ENCODE assay signal across 9 mouse cellular contexts in genomic region chr10:8792412-8792811, GRCm38 (mm10).
A peak's percentile ranks its signal among the peaks of the same experiment; 100 is the strongest.
DNase-seq lines count a peak whose midpoint lies in the region; ATAC-seq and TF ChIP-seq lines count a peak whose summit lies in the region.
"Had no signal": no experiment of that assay in that cellular context is flagged by ENCODE, and none has a peak within 500 bp of the region (broad histone marks: within the 10 kb centered on the region; RNA-seq: fewer than 3 reads in every experiment).

No protein-coding gene starts in this region.

- WGBS in heart, adult 2 months = 33% methylated on average over 5 of the region's 5 CpGs
- 67% methylated on average over 5 of the region's 5 CpGs for WGBS in heart, embryonic 12.5 days
- 54% methylated on average over 5 of the region's 5 CpGs for WGBS in forebrain, embryonic 16.5 days
- WGBS in hindbrain, postnatal 0 days = 54% methylated on average over 5 of the region's 5 CpGs
- 66% methylated on average over 5 of the region's 5 CpGs for WGBS in midbrain, embryonic 13.5 days

- peak; percentile 94 for TF ChIP-seq CTCF in heart, adult 2 months (IDR thresholded peaks at IDR 0.05)
- TF ChIP-seq CTCF in hindbrain, postnatal 0 days (IDR thresholded peaks at IDR 0.05; ENCODE audit: low read depth) = peak; percentile 84

- no peak for TF ChIP-seq POLR2A in heart, adult 2 months (IDR thresholded peaks at IDR 0.05; ENCODE audit: insufficient read depth, low read depth, low read length)

- no peaks in the 10 kb centered on the region for H3K79me2 ChIP-seq in heart, adult 2 months (replicated peaks; ENCODE audit: control insufficient read depth, insufficient read depth, low read length)

- intact Hi-C loops in heart, adult 2 months (cut with DNase I) = loop anchor here (2.0 to 5.0 kb wide), 2 partner anchors 40 to 180 kb away; no protein-coding TSS in a partner anchor

- no peak overlapping the region for H3K27ac ChIP-seq in heart, adult 2 months
- no peak overlapping the region for H3K27ac ChIP-seq in heart, embryonic 12.5 days (ENCODE audit: poor library complexity, severe bottlenecking)
- no peak overlapping the region for H3K27ac ChIP-seq in forebrain, embryonic 16.5 days (ENCODE audit: low read length)
- H3K27ac ChIP-seq in hindbrain, postnatal 0 days = no peak overlapping the region
- H3K27ac ChIP-seq in midbrain, embryonic 13.5 days = no peak overlapping the region
- H3K27ac ChIP-seq: limb, embryonic 12.5 days had no signal

- no peak for ATAC-seq in heart, embryonic 12.5 days (ENCODE audit: insufficient number of reproducible peaks, low FRiP score)
- peak; percentile 52; the same call in 1 of the 2 replicates for ATAC-seq in forebrain, embryonic 16.5 days
- peak; percentile 66 for ATAC-seq in hindbrain, postnatal 0 days
- ATAC-seq in midbrain, embryonic 13.5 days = peak; percentile 48

- no peak overlapping the region for H3K9ac ChIP-seq in heart, adult 2 months (ENCODE audit: low read depth, low read length)
- no peak overlapping the region for H3K9ac ChIP-seq in heart, embryonic 12.5 days
- no peak overlapping the region for H3K9ac ChIP-seq in forebrain, embryonic 16.5 days (replicated peaks; ENCODE audit: low read depth, low read length)
- no peak overlapping the region for H3K9ac ChIP-seq in hindbrain, postnatal 0 days (replicated peaks; ENCODE audit: low read length)
- no peak overlapping the region for H3K9ac ChIP-seq in midbrain, embryonic 13.5 days (replicated peaks)
- H3K9ac ChIP-seq: limb, embryonic 12.5 days had no signal

- TF ChIP-seq EP300 in heart, adult 2 months (IDR thresholded peaks at IDR 0.05; ENCODE audit: insufficient read depth, low read depth, low read length) = no peak

- H3K4me1 ChIP-seq in heart, adult 2 months (ENCODE audit: control insufficient read depth, insufficient read depth, low read length) = peaks cover 3% of the 10 kb centered on the region; the same call in 1 of the 2 replicates
- 0 out of 2 replicates have a peak, but pooled peaks cover 3% of the 10 kb centered on the region for H3K4me1 ChIP-seq in heart, embryonic 12.5 days (replicated peaks)
- H3K4me1 ChIP-seq in forebrain, embryonic 16.5 days (replicated peaks; ENCODE audit: control insufficient read depth, insufficient read depth, low read length) = no peaks in the 10 kb centered on the region
- H3K4me1 ChIP-seq in hindbrain, postnatal 0 days (ENCODE audit: insufficient read depth, low read length) = no peaks in the 10 kb centered on the region
- no peaks in the 10 kb centered on the region for H3K4me1 ChIP-seq in midbrain, embryonic 13.5 days (replicated peaks)
- H3K4me1 ChIP-seq: limb, embryonic 12.5 days had no signal

- H3K9me3 ChIP-seq in heart, embryonic 12.5 days (replicated peaks) = no peaks in the 10 kb centered on the region
- no peaks in the 10 kb centered on the region for H3K9me3 ChIP-seq in forebrain, embryonic 16.5 days (ENCODE audit: control insufficient read depth, low read length)
- H3K9me3 ChIP-seq in hindbrain, postnatal 0 days (ENCODE audit: low read length) = no peaks in the 10 kb centered on the region
- no peaks in the 10 kb centered on the region for H3K9me3 ChIP-seq in midbrain, embryonic 13.5 days
- H3K9me3 ChIP-seq: limb, embryonic 12.5 days had no signal

- H3K27me3 ChIP-seq in heart, adult 2 months (ENCODE audit: control insufficient read depth, insufficient read depth, low read length) = no peaks in the 10 kb centered on the region
- no peaks in the 10 kb centered on the region for H3K27me3 ChIP-seq in heart, embryonic 12.5 days (replicated peaks)
- H3K27me3 ChIP-seq in forebrain, embryonic 16.5 days (replicated peaks; ENCODE audit: control insufficient read depth, insufficient read depth, low read length) = no peaks in the 10 kb centered on the region
- no peaks in the 10 kb centered on the region for H3K27me3 ChIP-seq in hindbrain, postnatal 0 days (ENCODE audit: insufficient read depth, low read length)
- H3K27me3 ChIP-seq in midbrain, embryonic 13.5 days = no peaks in the 10 kb centered on the region
- H3K27me3 ChIP-seq: limb, embryonic 12.5 days had no signal

- H3K4me2 ChIP-seq in heart, embryonic 12.5 days = no peak overlapping the region
- no peak overlapping the region for H3K4me2 ChIP-seq in forebrain, embryonic 16.5 days (ENCODE audit: low read length)
- no peak overlapping the region for H3K4me2 ChIP-seq in hindbrain, postnatal 0 days (ENCODE audit: low read depth, low read length)
- no peak overlapping the region for H3K4me2 ChIP-seq in midbrain, embryonic 13.5 days (replicated peaks)
- H3K4me2 ChIP-seq: limb, embryonic 12.5 days had no signal

- H3K36me3 ChIP-seq in heart, adult 2 months (ENCODE audit: control insufficient read depth, insufficient read depth, low read length) = no peaks in the 10 kb centered on the region
- H3K36me3 ChIP-seq in heart, embryonic 12.5 days = 0 out of 2 replicates have a peak, but pooled peaks cover 4% of the 10 kb centered on the region
- no peaks in the 10 kb centered on the region for H3K36me3 ChIP-seq in forebrain, embryonic 16.5 days (ENCODE audit: control insufficient read depth, insufficient read depth)
- H3K36me3 ChIP-seq in hindbrain, postnatal 0 days (ENCODE audit: insufficient read depth, low read length) = no peaks in the 10 kb centered on the region
- H3K36me3 ChIP-seq in midbrain, embryonic 13.5 days = no peaks in the 10 kb centered on the region

- H3K4me3 ChIP-seq in heart, adult 2 months = no peak overlapping the region
- H3K4me3 ChIP-seq in heart, embryonic 12.5 days = no peak overlapping the region
- H3K4me3 ChIP-seq in forebrain, embryonic 16.5 days (replicated peaks; ENCODE audit: low read length) = no peak overlapping the region
- H3K4me3 ChIP-seq in hindbrain, postnatal 0 days (ENCODE audit: low read length) = no peak overlapping the region
- H3K4me3 ChIP-seq in midbrain, embryonic 13.5 days (replicated peaks) = no peak overlapping the region
- H3K4me3 ChIP-seq: limb, embryonic 12.5 days had no signal

- peak; percentile 60 to 78 for DNase-seq in heart, adult 2 months
- DNase-seq in adrenal gland, postnatal 10 days = peak; percentile 77
- peak; percentile 84 for DNase-seq in hindbrain, postnatal 0 days (ENCODE audit: low spot score)
- peak; percentile 59 to 76 for DNase-seq in left cerebral cortex, adult 18-20 months (ENCODE audit: low spot score in 2 of 2)
- peak; percentile 44 for DNase-seq in thymus, postnatal 25 days
